Mouse (Mus musculus) CH12.LX (cell line): ENCODE measurements around the gene Atp1a3. TPM values are rescaled to one million over a fixed set of nuclear protein-coding genes. Genes with fewer than 3 reads are reported as not detected.

Experiments
- DNase-seq: peaks from one replicate; pipeline ENCODE4 v3.0.0-alpha.2; 2013; ENCODE audit errors: extremely low read depth
- H3K27ac ChIP-seq: 2 replicates; pipeline ENCODE4 v1.5.1; 2012; ENCODE audit warnings: low read depth, mild to moderate bottlenecking, control low read depth, moderate library complexity; ENCODE audit not compliant: insufficient read depth
- H3K27me3 ChIP-seq: replicated peaks from 2 replicates; pipeline ENCODE3; 2012; ENCODE audit warnings: inconsistent platforms
- H3K36me3 ChIP-seq, 2 experiments: replicated peaks in 1 of 2; 2 replicates each; pipeline versions ENCODE3 to v1.6.1; 2012; ENCODE audit warnings: inconsistent platforms in 1 of 2, low read length in 1 of 2, mild to moderate bottlenecking in 1 of 2, mixed read lengths in 1 of 2, moderate library complexity in 1 of 2; ENCODE audit not compliant: control insufficient read depth in 1 of 2, insufficient read depth in 1 of 2
- H3K4me1 ChIP-seq, 2 experiments: 2 replicates each; pipeline ENCODE4 v1.6.1; 2012; ENCODE audit warnings: inconsistent platforms in 1 of 2, moderate library complexity in 1 of 2; ENCODE audit not compliant: insufficient read depth in 2 of 2, control insufficient read depth in 1 of 2
- H3K4me2 ChIP-seq: 2 replicates; pipeline ENCODE4 v1.6.1; 2012; ENCODE audit warnings: low read depth, mild to moderate bottlenecking, control low read depth; ENCODE audit not compliant: poor library complexity, insufficient read depth, severe bottlenecking
- H3K4me3 ChIP-seq, 3 experiments: fragments of 150-350 bp in 1 of 3; sonication (generic) in 1 of 3; replicated peaks in 1 of 3; 2 replicates each; pipeline versions ENCODE3 to v1.5.1; 2011 to 2012; ENCODE audit warnings: low read depth in 2 of 3, low read length in 2 of 3, mild to moderate bottlenecking in 2 of 3, moderate library complexity in 2 of 3, control low read depth in 1 of 3, improper control_type of control experiment in 1 of 3, inconsistent platforms in 1 of 3, mixed read lengths in 1 of 3; ENCODE audit not compliant: poor library complexity in 1 of 3
- H3K79me2 ChIP-seq: replicated peaks from 2 replicates; pipeline ENCODE4 v1.6.1; 2012; ENCODE audit warnings: mild to moderate bottlenecking, moderate library complexity; ENCODE audit not compliant: control insufficient read depth, poor library complexity, insufficient read depth, severe bottlenecking; ENCODE audit errors: extremely low read depth
- H3K9ac ChIP-seq: 2 replicates; pipeline ENCODE4 v1.6.1; 2012; ENCODE audit warnings: low read depth, mild to moderate bottlenecking, control low read depth, moderate library complexity; ENCODE audit not compliant: insufficient read depth
- H3K9me3 ChIP-seq: replicated peaks from 2 replicates; pipeline ENCODE3; 2012; ENCODE audit warnings: low read length, inconsistent platforms, mixed read lengths
- BHLHE40 ChIP-seq: IDR thresholded peaks from 2 replicates; pipeline ENCODE4 v1.6.1; 2011; ENCODE audit warnings: mild to moderate bottlenecking, low read depth, low read length, improper control_type of control experiment
- CHD1 ChIP-seq: IDR thresholded peaks from 2 replicates; pipeline ENCODE4 v1.6.1; 2012; ENCODE audit warnings: low read depth, low read length, improper control_type of control experiment, inconsistent platforms
- E2F4 ChIP-seq: IDR thresholded peaks from 2 replicates; pipeline ENCODE4 v1.6.1; 2011; ENCODE audit warnings: low read depth, low read length, improper control_type of control experiment; ENCODE audit not compliant: insufficient replicate concordance
- ELF1 ChIP-seq: IDR thresholded peaks from 2 replicates; pipeline ENCODE4 v1.6.1; 2014; ENCODE audit warnings: low read depth, mild to moderate bottlenecking, inconsistent platforms, low read length, improper control_type of control experiment
- EP300 ChIP-seq: IDR thresholded peaks from 2 replicates; pipeline ENCODE4 v1.6.1; 2011; ENCODE audit warnings: low read length, improper control_type of control experiment
- JUN ChIP-seq: IDR thresholded peaks from 2 replicates; pipeline ENCODE4 v1.6.1; 2011; ENCODE audit warnings: low read depth, mild to moderate bottlenecking, low read length, improper control_type of control experiment, moderate library complexity; ENCODE audit not compliant: insufficient read depth
- JUND ChIP-seq: conservative IDR thresholded peaks from 2 replicates; pipeline ENCODE4 v1.6.1; 2011; ENCODE audit warnings: low read depth, low read length, improper control_type of control experiment
- KAT2A ChIP-seq: IDR thresholded peaks from 2 replicates; pipeline ENCODE4 v1.6.1; 2012; ENCODE audit warnings: low read length, improper control_type of control experiment, inconsistent platforms; ENCODE audit not compliant: insufficient replicate concordance
- MAFK ChIP-seq: IDR thresholded peaks from 2 replicates; pipeline ENCODE4 v1.6.1; 2011; ENCODE audit warnings: low read length, improper control_type of control experiment; ENCODE audit not compliant: insufficient replicate concordance
- MAX ChIP-seq: IDR thresholded peaks from 2 replicates; pipeline ENCODE4 v1.6.1; 2011; ENCODE audit warnings: low read length, improper control_type of control experiment
- MXI1 ChIP-seq: IDR thresholded peaks from 2 replicates; pipeline ENCODE4 v1.6.1; 2011; ENCODE audit warnings: mild to moderate bottlenecking, low read depth, low read length, improper control_type of control experiment
- MYC ChIP-seq: IDR thresholded peaks from 2 replicates; pipeline ENCODE4 v1.6.1; 2011; ENCODE audit warnings: low read depth, mild to moderate bottlenecking, improper control_type of control experiment, low read length
- NELFE ChIP-seq: IDR thresholded peaks from 2 replicates; pipeline ENCODE4 v1.6.1; 2011; ENCODE audit warnings: low read depth, low read length, improper control_type of control experiment
- PAX5 ChIP-seq: IDR thresholded peaks from 2 replicates; pipeline ENCODE4 v1.6.1; 2012; ENCODE audit warnings: low read length, inconsistent platforms, mixed read lengths
- POLR2A ChIP-seq: IDR thresholded peaks from 2 replicates; pipeline ENCODE4 v1.6.1; 2011; ENCODE audit warnings: low read depth, mild to moderate bottlenecking, improper control_type of control experiment, low read length
- RAD21 ChIP-seq: IDR thresholded peaks from 2 replicates; pipeline ENCODE4 v1.6.1; 2011; ENCODE audit warnings: low read depth, mild to moderate bottlenecking, low read length, improper control_type of control experiment, moderate library complexity
- RCOR1 ChIP-seq: conservative IDR thresholded peaks from 2 replicates; pipeline ENCODE4 v1.6.1; 2012; ENCODE audit warnings: low read depth, mild to moderate bottlenecking, inconsistent platforms, low read length, improper control_type of control experiment
- SIN3A ChIP-seq: IDR thresholded peaks from 2 replicates; pipeline ENCODE4 v1.6.1; 2012; ENCODE audit warnings: low read length, improper control_type of control experiment, inconsistent platforms
- SMC3 ChIP-seq: IDR thresholded peaks from 2 replicates; pipeline ENCODE4 v1.6.1; 2011; ENCODE audit warnings: low read depth, low read length, improper control_type of control experiment
- TBP ChIP-seq: conservative IDR thresholded peaks from 2 replicates; pipeline ENCODE4 v1.6.1; 2011; ENCODE audit warnings: low read depth, low read length, improper control_type of control experiment
- UBTF ChIP-seq: IDR thresholded peaks from 2 replicates; pipeline ENCODE4 v1.6.1; 2012; ENCODE audit warnings: low read depth, mild to moderate bottlenecking, inconsistent platforms, low read length, improper control_type of control experiment, moderate library complexity
- USF1 ChIP-seq: IDR thresholded peaks from 2 replicates; pipeline ENCODE4 v1.6.1; 2014; ENCODE audit warnings: low read depth, mild to moderate bottlenecking, inconsistent platforms, low read length, improper control_type of control experiment
- ZKSCAN1 ChIP-seq: IDR thresholded peaks from 2 replicates; pipeline ENCODE4 v1.6.1; 2012; ENCODE audit warnings: low read depth, inconsistent platforms, low read length, improper control_type of control experiment, borderline replicate concordance
- ZMIZ1 ChIP-seq: IDR thresholded peaks from 2 replicates; pipeline ENCODE4 v1.6.1; 2012; ENCODE audit warnings: low read depth, mild to moderate bottlenecking, inconsistent platforms, low read length, improper control_type of control experiment
- dilution Hi-C: fragments of 300-500 bp; cut with MboI; formaldehyde crosslinking; loops from 2 replicates; pipeline ENCODE4 v1.14.3; 2020; ENCODE audit warnings: low sequenced_read_pairs; ENCODE audit not compliant: extremely low pct_unique_long_range_greater_than_20kb, extremely low pct_ligation_motif_present
- in situ Hi-C: fragments of 300-500 bp; cut with MboI; formaldehyde crosslinking; loops from 3 replicates; pipeline ENCODE4 v1.14.3; 2019; ENCODE audit warnings: low sequenced_read_pairs, low pct_ligation_motif_present, low pct_unique_long_range_greater_than_20kb, mixed read lengths
- polyA plus RNA-seq: library from polyadenylated mRNA; unstranded; fragments of >175 nt; gene quantifications from 2 replicates; pipeline ENCODE4 v1.2.1, GENCODE M21; 2012; ENCODE audit warnings: low read depth; ENCODE audit not compliant: insufficient read length
- total RNA-seq, 2 experiments: library from RNA; depleted of rRNA; stranded (reverse); fragments of 300-350 nt in 1 of 2; fragments of >200 nt in 1 of 2; gene quantifications; 2 replicates each; pipeline ENCODE4 v1.2.3; 2012 to 2014

Atp1a3 gene
- total and polyA plus RNA-seq, 3 experiments = 0.17 to 0.24 TPM; not detected in 1

- H3K4me2 ChIP-seq = no peak overlapping the region
- peaks cover 2% of the 10 kb centered on the region for H3K9me3 ChIP-seq
- H3K27me3 ChIP-seq = peaks cover 60% of the 10 kb centered on the region
- H3K36me3 ChIP-seq = peaks cover 0 to 2% of the 10 kb centered on the region in 2 experiments
- no peak for DNase-seq
- no peak overlapping the region for H3K27ac ChIP-seq
- H3K4me3 ChIP-seq = no peak overlapping the region
- peaks cover 0 to 3% of the 10 kb centered on the region in 2 experiments; a peak in 1 of 4 replicates for H3K4me1 ChIP-seq
- in situ Hi-C loops = no loop called here
- H3K9ac ChIP-seq = no peak overlapping the region
- no peak for TF ChIP-seq KAT2A
- TF ChIP-seq ELF1 = no peak
- TF ChIP-seq ZMIZ1 = no peak
- TF ChIP-seq MAFK = no peak
- TF ChIP-seq PAX5 = no peak
- no peak for TF ChIP-seq UBTF
- no peak for TF ChIP-seq USF1
- TF ChIP-seq MXI1 = no peak
- no peak for TF ChIP-seq RAD21
- no peak for TF ChIP-seq E2F4
- no peak for TF ChIP-seq ZKSCAN1
- no peak for TF ChIP-seq CHD1
- dilution Hi-C loops = no loop called here
- no peaks in the 10 kb centered on the region for H3K79me2 ChIP-seq
These were observed 413 bp upstream of the Atp1a3 start for GRCm38 (mm10) chr7:25006171-25006570.

GRCm38 (mm10) chr7:25004806-25005205 lies 952 bp downstream of the Atp1a3 start:
- Histone ChIP-seq H3K4me2 (no peak overlapping the region), H3K4me3 (no peak overlapping the region), H3K9ac (no peak overlapping the region), H3K27me3 (peaks cover 72% of the 10 kb centered on the region), H3K36me3 (no peaks in the 10 kb centered on the region), H3K79me2 (no peaks in the 10 kb centered on the region), H3K27ac (no peak overlapping the region), H3K9me3 (no peaks in the 10 kb centered on the region), H3K4me1 (peaks cover 3 to 7% of the 10 kb centered on the region in 2 experiments; a peak in 2 of 4 replicates)
- no peak for TF ChIP-seq POLR2A
- no peak for TF ChIP-seq NELFE
- TF ChIP-seq JUN = no peak
- no peak for TF ChIP-seq RCOR1
- TF ChIP-seq JUND = no peak
- TF ChIP-seq BHLHE40 = no peak
- no peak for TF ChIP-seq MAX
- TF ChIP-seq SIN3A = no peak
- no peak for TF ChIP-seq MAFK
- no peak for TF ChIP-seq SMC3
- no peak for TF ChIP-seq USF1
- no peak for TF ChIP-seq EP300
- TF ChIP-seq TBP = no peak
- TF ChIP-seq RAD21 = no peak
- no peak for TF ChIP-seq MYC
- in situ Hi-C loops (no loop called here), dilution Hi-C loops (no loop called here)
- DNase-seq = no peak
